In genomic region chr3:51072417-51072816, GRCm38 (mm10) we compare ENCODE assay signal across 19 mouse cellular contexts.
DNase-seq lines count a peak whose midpoint lies in the region; ATAC-seq and TF ChIP-seq lines count a peak whose summit lies in the region.
"Had no signal": no experiment of that assay in that cellular context is flagged by ENCODE, and none has a peak within 500 bp of the region (broad histone marks: within the 10 kb centered on the region; RNA-seq: fewer than 3 reads in every experiment).

No protein-coding gene starts in this region.

- no peak overlapping the region for H3K4me3 ChIP-seq in intestine, embryonic 15.5 days (replicated peaks)
- no peak overlapping the region for H3K4me3 ChIP-seq in intestine, embryonic 16.5 days (ENCODE audit: low read length)
- no peak overlapping the region for H3K4me3 ChIP-seq in lung, embryonic 14.5 days (ENCODE audit: low read depth, low read length)
- H3K4me3 ChIP-seq in lung, postnatal 0 days (ENCODE audit: low read depth, low read length) = no peak overlapping the region
- H3K4me3 ChIP-seq: embryonic facial prominence, embryonic 13.5 days; heart, embryonic 13.5 days; hindbrain, embryonic 10.5 days; limb, embryonic 12.5 days; liver, embryonic 15.5 days; midbrain, embryonic 15.5 days had no signal

- 58% methylated on average over 10 of the region's 10 CpGs for WGBS in intestine, embryonic 15.5 days
- 63% methylated on average over 10 of the region's 10 CpGs for WGBS in intestine, embryonic 16.5 days
- WGBS in lung, embryonic 14.5 days = 46% methylated on average over 10 of the region's 10 CpGs
- WGBS in lung, postnatal 0 days = 67% methylated on average over 10 of the region's 10 CpGs

- intact Hi-C loops in left cerebral cortex, postnatal 36 days (cut with DNase I) = no loop called here

- no peaks in the 10 kb centered on the region for H3K9me3 ChIP-seq in intestine, embryonic 15.5 days
- H3K9me3 ChIP-seq in intestine, embryonic 16.5 days (ENCODE audit: control insufficient read depth, low read length) = no peaks in the 10 kb centered on the region
- no peaks in the 10 kb centered on the region for H3K9me3 ChIP-seq in lung, embryonic 14.5 days (ENCODE audit: low read depth, low read length)
- no peaks in the 10 kb centered on the region for H3K9me3 ChIP-seq in lung, postnatal 0 days (ENCODE audit: low read length)
- H3K9me3 ChIP-seq: embryonic facial prominence, embryonic 13.5 days; heart, embryonic 13.5 days; hindbrain, embryonic 10.5 days; limb, embryonic 12.5 days; liver, embryonic 15.5 days; midbrain, embryonic 15.5 days had no signal

- no peaks in the 10 kb centered on the region for H3K36me3 ChIP-seq in intestine, embryonic 15.5 days
- no peaks in the 10 kb centered on the region for H3K36me3 ChIP-seq in intestine, embryonic 16.5 days (ENCODE audit: control insufficient read depth, insufficient read depth, low read length)
- no peaks in the 10 kb centered on the region for H3K36me3 ChIP-seq in lung, embryonic 14.5 days (ENCODE audit: insufficient read depth)
- no peaks in the 10 kb centered on the region for H3K36me3 ChIP-seq in lung, postnatal 0 days (ENCODE audit: insufficient read depth, low read length)
- H3K36me3 ChIP-seq: embryonic facial prominence, embryonic 13.5 days; heart, embryonic 13.5 days; hindbrain, embryonic 10.5 days; limb, embryonic 12.5 days; liver, embryonic 15.5 days; midbrain, embryonic 15.5 days had no signal

- no peak overlapping the region for H3K27ac ChIP-seq in intestine, embryonic 15.5 days
- no peak overlapping the region for H3K27ac ChIP-seq in intestine, embryonic 16.5 days (ENCODE audit: low read length)
- H3K27ac ChIP-seq in lung, embryonic 14.5 days (ENCODE audit: low read depth) = no peak overlapping the region
- H3K27ac ChIP-seq in lung, postnatal 0 days (ENCODE audit: low read length) = no peak overlapping the region
- H3K27ac ChIP-seq: embryonic facial prominence, embryonic 13.5 days; heart, embryonic 13.5 days; limb, embryonic 12.5 days; liver, embryonic 15.5 days; macrophage; midbrain, embryonic 15.5 days had no signal

- DNase-seq in lung, embryonic 14.5 days = no peak
- DNase-seq in lung, postnatal 0 days (ENCODE audit: low spot score) = no peak
- peak; percentile 35 to 57 for DNase-seq in layer of hippocampus, adult 8-10 months (ENCODE audit: low spot score in 2 of 2)
- DNase-seq in left cerebral cortex, postnatal 36 days (ENCODE audit: low spot score in 2 of 2) = peak; percentile 39 to 45
- no peak for DNase-seq in gastrocnemius, postnatal 4 days (ENCODE audit: low spot score in 2 of 2)
- DNase-seq: cerebellum, adult 11 months; gastrocnemius, postnatal 14 days; kidney, adult 8-10 months had no signal

- H3K27me3 ChIP-seq in intestine, embryonic 15.5 days (replicated peaks) = no peaks in the 10 kb centered on the region
- H3K27me3 ChIP-seq in intestine, embryonic 16.5 days (replicated peaks; ENCODE audit: control insufficient read depth, insufficient read depth, low read length) = no peaks in the 10 kb centered on the region
- H3K27me3 ChIP-seq in lung, embryonic 14.5 days (ENCODE audit: insufficient read depth, low read length) = no peaks in the 10 kb centered on the region
- H3K27me3 ChIP-seq in lung, postnatal 0 days (replicated peaks; ENCODE audit: insufficient read depth, low read length) = no peaks in the 10 kb centered on the region
- H3K27me3 ChIP-seq: embryonic facial prominence, embryonic 13.5 days; heart, embryonic 13.5 days; limb, embryonic 12.5 days; liver, embryonic 15.5 days; midbrain, embryonic 15.5 days had no signal

- H3K9ac ChIP-seq in intestine, embryonic 15.5 days = no peak overlapping the region
- H3K9ac ChIP-seq in intestine, embryonic 16.5 days (ENCODE audit: low read depth, low read length) = no peak overlapping the region
- no peak overlapping the region for H3K9ac ChIP-seq in lung, embryonic 14.5 days
- no peak overlapping the region for H3K9ac ChIP-seq in lung, postnatal 0 days (replicated peaks; ENCODE audit: low read depth)
- H3K9ac ChIP-seq: embryonic facial prominence, embryonic 13.5 days; heart, embryonic 13.5 days; limb, embryonic 12.5 days; liver, embryonic 15.5 days; midbrain, embryonic 15.5 days had no signal

- no peak overlapping the region for H3K4me2 ChIP-seq in intestine, embryonic 15.5 days (replicated peaks)
- H3K4me2 ChIP-seq in intestine, embryonic 16.5 days (ENCODE audit: low read depth, low read length) = no peak overlapping the region
- H3K4me2 ChIP-seq in lung, embryonic 14.5 days = no peak overlapping the region
- H3K4me2 ChIP-seq in lung, postnatal 0 days (replicated peaks; ENCODE audit: low read depth, low read length) = no peak overlapping the region
- H3K4me2 ChIP-seq: embryonic facial prominence, embryonic 13.5 days; heart, embryonic 13.5 days; limb, embryonic 12.5 days; liver, embryonic 15.5 days; midbrain, embryonic 15.5 days had no signal

- H3K4me1 ChIP-seq in intestine, embryonic 15.5 days (replicated peaks) = peaks cover 9% of the 10 kb centered on the region
- peaks cover 5% of the 10 kb centered on the region for H3K4me1 ChIP-seq in intestine, embryonic 16.5 days (ENCODE audit: control insufficient read depth, insufficient read depth, low read length)
- H3K4me1 ChIP-seq in lung, embryonic 14.5 days (ENCODE audit: insufficient read depth) = peaks cover 24% of the 10 kb centered on the region
- H3K4me1 ChIP-seq in lung, postnatal 0 days (ENCODE audit: insufficient read depth, low read depth, low read length) = peaks cover 4% of the 10 kb centered on the region; the same call in 1 of the 2 replicates
- H3K4me1 ChIP-seq: liver, embryonic 15.5 days; midbrain, embryonic 15.5 days had no signal

- TF ChIP-seq EP300 in lung, postnatal 0 days (IDR thresholded peaks at IDR 0.05) = no peak

- TF ChIP-seq CTCF in lung, embryonic 14.5 days (IDR thresholded peaks at IDR 0.05; ENCODE audit: low read depth) = no peak
- TF ChIP-seq CTCF in lung, postnatal 0 days (IDR thresholded peaks at IDR 0.05) = no peak

- ATAC-seq in intestine, embryonic 15.5 days = 0 out of 2 replicates have a peak, but pooled peaks have one; percentile 19
- ATAC-seq in intestine, embryonic 16.5 days = no peak
- ATAC-seq in lung, embryonic 14.5 days (ENCODE audit: insufficient read depth) = peak; percentile 29; the same call in 1 of the 2 replicates
- no peak for ATAC-seq in lung, postnatal 0 days
- ATAC-seq: activated CD4-positive, CD25-positive, alpha-beta regulatory T cell, adult 4 months; forebrain, embryonic 14.5 days; midbrain, embryonic 15.5 days had no signal

Comparison
In these comparisons a context has a peak if more than half of its experiments do, and no peak if none do; other contexts are left out.
1. ATAC-seq: peak in intestine, embryonic 15.5 days (single experiment) and lung, embryonic 14.5 days (single experiment); none in intestine, embryonic 16.5 days (single experiment) and lung, postnatal 0 days (single experiment).
2. DNase-seq: peak in layer of hippocampus, adult 8-10 months (2 of 2) and left cerebral cortex, postnatal 36 days (2 of 2); none in lung, embryonic 14.5 days (single experiment), lung, postnatal 0 days (single experiment) and gastrocnemius, postnatal 4 days (0 of 2).